ENCODE assay signal across 15 mouse cellular contexts in genomic region chr2:155949362-155949761, GRCm38 (mm10). TPM values are rescaled to one million over a fixed set of nuclear protein-coding genes. Genes with fewer than 3 reads are reported as not detected.
A peak's percentile ranks its signal among the peaks of the same experiment; 100 is the strongest.
DNase-seq lines count a peak whose midpoint lies in the region; ATAC-seq lines count a peak whose summit lies in the region.
"Had no signal": no experiment of that assay in that cellular context is flagged by ENCODE, and none has a peak within 500 bp of the region (broad histone marks: within the 10 kb centered on the region; RNA-seq: fewer than 3 reads in every experiment).

No protein-coding gene starts in this region.

- H3K4me1 ChIP-seq in hindbrain, embryonic 12.5 days, result peaks cover 34% of the 10 kb centered on the region
- H3K4me1 ChIP-seq in neural tube, embryonic 12.5 days, result peaks cover 20% of the 10 kb centered on the region

- peaks cover 17% of the 10 kb centered on the region; the same call in 1 of the 2 replicates for H3K27me3 ChIP-seq in hindbrain, embryonic 12.5 days
- no peaks in the 10 kb centered on the region for H3K27me3 ChIP-seq in neural tube, embryonic 12.5 days (replicated peaks)

- H3K4me3 ChIP-seq in hindbrain, embryonic 12.5 days, result no peak overlapping the region
- H3K4me3 ChIP-seq in neural tube, embryonic 12.5 days, result no peak overlapping the region
- H3K4me3 ChIP-seq: kidney, embryonic 15.5 days; lung, embryonic 15.5 days; stomach, embryonic 15.5 days had no signal

- peak; percentile 73 for ATAC-seq in hindbrain, embryonic 12.5 days (ENCODE audit: low FRiP score)
- ATAC-seq in neural tube, embryonic 12.5 days (ENCODE audit: low FRiP score, low read depth), result peak; percentile 44; the same call in 1 of the 2 replicates
- ATAC-seq: activated CD4-positive, CD25-positive, alpha-beta regulatory T cell, adult 4 months had no signal

- no peak overlapping the region for H3K9ac ChIP-seq in hindbrain, embryonic 12.5 days
- no peak overlapping the region for H3K9ac ChIP-seq in neural tube, embryonic 12.5 days
- H3K9ac ChIP-seq: kidney, embryonic 15.5 days; lung, embryonic 15.5 days; stomach, embryonic 15.5 days had no signal

- intact Hi-C loops in left cerebral cortex, postnatal 4 days (cut with DNase I), result loop anchor here (5.0 kb wide), 1 partner anchor 102 kb away; no protein-coding TSS in a partner anchor
- intact Hi-C loops in left cerebral cortex, postnatal 36 days (cut with DNase I), result no loop called here

- H3K36me3 ChIP-seq in hindbrain, embryonic 12.5 days, result no peaks in the 10 kb centered on the region
- no peaks in the 10 kb centered on the region for H3K36me3 ChIP-seq in neural tube, embryonic 12.5 days
- H3K36me3 ChIP-seq: kidney, embryonic 15.5 days; lung, embryonic 15.5 days; stomach, embryonic 15.5 days had no signal

- H3K27ac ChIP-seq in hindbrain, embryonic 12.5 days, result peak overlapping the region; percentile 23; the same call in 1 of the 2 replicates
- no peak overlapping the region for H3K27ac ChIP-seq in neural tube, embryonic 12.5 days
- H3K27ac ChIP-seq: kidney, embryonic 15.5 days; lung, embryonic 15.5 days; stomach, embryonic 15.5 days had no signal

- no peak overlapping the region for H3K4me2 ChIP-seq in hindbrain, embryonic 12.5 days (replicated peaks)
- H3K4me2 ChIP-seq in neural tube, embryonic 12.5 days (replicated peaks), result no peak overlapping the region
- H3K4me2 ChIP-seq: kidney, embryonic 15.5 days; lung, embryonic 15.5 days; stomach, embryonic 15.5 days had no signal

- 14% methylated on average over 6 of the region's 6 CpGs for WGBS in hindbrain, embryonic 12.5 days
- 17% methylated on average over 6 of the region's 6 CpGs for WGBS in neural tube, embryonic 12.5 days

- DNase-seq in left cerebral cortex, postnatal 4 days, result peak; percentile 28
- DNase-seq in left cerebral cortex, postnatal 36 days (ENCODE audit: low spot score in 2 of 2), result no peak
- DNase-seq in embryo, embryonic 10.5 days (ENCODE audit: low spot score), result peak; percentile 75
- DNase-seq in thymus, postnatal 0 days (ENCODE audit: low spot score), result no peak
- no peak for DNase-seq in B cell, adult 2 months
- DNase-seq: heart, postnatal 36 days; right cerebral cortex, adult 18-20 months had no signal

- H3K9me3 ChIP-seq in hindbrain, embryonic 12.5 days (replicated peaks), result no peaks in the 10 kb centered on the region
- no peaks in the 10 kb centered on the region for H3K9me3 ChIP-seq in neural tube, embryonic 12.5 days
- H3K9me3 ChIP-seq: kidney, embryonic 15.5 days; lung, embryonic 15.5 days; stomach, embryonic 15.5 days had no signal

RNA-seq across cellular contexts. Expression of gene Gdf5, which starts 4.2 kb away (rescaled TPM):
- 1 to 10 TPM in 1 of 2 experiments, under 1 TPM in 1; 0.99 to 1.8 TPM for total RNA-seq in left cerebral cortex, postnatal 4 days (2021)
- under 1 TPM in 1 of 2 experiments, not detected in 1; 0.27 TPM for total RNA-seq in left cerebral cortex, postnatal 36 days (2021)
- polyA plus RNA-seq in hindbrain, embryonic 12.5 days (2016; fragmentation: Nextera tagmentation; extraction: Ambion mirVana), result 3.6 and 3.8 TPM in 2 replicates
- 1.2 and 2.0 TPM in 2 replicates for polyA plus RNA-seq in neural tube, embryonic 12.5 days (2016; fragmentation: Nextera tagmentation; extraction: Ambion mirVana)
- 0.22 and 0.25 TPM in 2 replicates for polyA plus RNA-seq in thymus, postnatal 0 days (2015; fragmentation: Nextera tagmentation; extraction: Ambion mirVana)
- total RNA-seq: heart, postnatal 36 days; monocyte, adult 5-6 weeks had no signal
- polyA plus RNA-seq: activated CD4-positive, CD25-positive, alpha-beta regulatory T cell, adult 4 months had no signal

RNA-seq across cellular contexts. Expression of gene Cep250, which starts 6.9 kb away (rescaled TPM):
- 10 to 100 TPM; 22.2 to 23.9 TPM for total RNA-seq in left cerebral cortex, postnatal 4 days (2021)
- total RNA-seq in left cerebral cortex, postnatal 36 days (2021), result 10 to 100 TPM; 18.3 to 20.4 TPM
- 26.9 and 27.7 TPM in 2 replicates for polyA plus RNA-seq in hindbrain, embryonic 12.5 days (2016; fragmentation: Nextera tagmentation; extraction: Ambion mirVana)
- polyA plus RNA-seq in neural tube, embryonic 12.5 days (2016; fragmentation: Nextera tagmentation; extraction: Ambion mirVana), result 19.3 and 23.0 TPM in 2 replicates
- 16.6 and 23.4 TPM in 2 replicates for polyA plus RNA-seq in thymus, postnatal 0 days (2015; fragmentation: Nextera tagmentation; extraction: Ambion mirVana)

RNA-seq across cellular contexts. Expression of gene Gm15557, which starts 8.8 kb away (rescaled TPM):
- not detected for total RNA-seq in left cerebral cortex, postnatal 4 days (2021)
- not detected for total RNA-seq in left cerebral cortex, postnatal 36 days (2021)
- not detected in 2 replicates for polyA plus RNA-seq in hindbrain, embryonic 12.5 days (2016; fragmentation: Nextera tagmentation; extraction: Ambion mirVana)
- not detected in 2 replicates for polyA plus RNA-seq in neural tube, embryonic 12.5 days (2016; fragmentation: Nextera tagmentation; extraction: Ambion mirVana)
- polyA plus RNA-seq in thymus, postnatal 0 days (2015; fragmentation: Nextera tagmentation; extraction: Ambion mirVana), result not detected in 2 replicates
- total RNA-seq: gastrocnemius, adult 8-10 months; heart, postnatal 36 days; monocyte, adult 5-6 weeks had no signal
- polyA plus RNA-seq: activated CD4-positive, CD25-positive, alpha-beta regulatory T cell, adult 4 months; kidney, embryonic 15.5 days; lung, embryonic 15.5 days; stomach, embryonic 15.5 days had no signal

RNA-seq across cellular contexts. Expression of gene Uqcc1, which starts 19.3 kb away (rescaled TPM):
- 10 to 100 TPM; 42.3 to 43.7 TPM for total RNA-seq in left cerebral cortex, postnatal 4 days (2021)
- total RNA-seq in left cerebral cortex, postnatal 36 days (2021), result 10 to 100 TPM; 66.0 to 70.6 TPM
- 65.5 and 70.0 TPM in 2 replicates for polyA plus RNA-seq in hindbrain, embryonic 12.5 days (2016; fragmentation: Nextera tagmentation; extraction: Ambion mirVana)
- 74.5 and 74.6 TPM in 2 replicates for polyA plus RNA-seq in neural tube, embryonic 12.5 days (2016; fragmentation: Nextera tagmentation; extraction: Ambion mirVana)
- 56.9 and 58.2 TPM in 2 replicates for polyA plus RNA-seq in thymus, postnatal 0 days (2015; fragmentation: Nextera tagmentation; extraction: Ambion mirVana)

RNA-seq across cellular contexts. Expression of gene 6430550D23Rik, which starts 58.4 kb away (rescaled TPM):
- total RNA-seq in left cerebral cortex, postnatal 4 days (2021), result 1 to 10 TPM in 1 of 2 experiments, under 1 TPM in 1; 0.86 to 1.4 TPM
- total RNA-seq in left cerebral cortex, postnatal 36 days (2021), result 1 to 10 TPM; 1.5 to 1.6 TPM
- 1.7 and 2.4 TPM in 2 replicates for polyA plus RNA-seq in hindbrain, embryonic 12.5 days (2016; fragmentation: Nextera tagmentation; extraction: Ambion mirVana)
- 1.8 and 2.0 TPM in 2 replicates for polyA plus RNA-seq in neural tube, embryonic 12.5 days (2016; fragmentation: Nextera tagmentation; extraction: Ambion mirVana)
- polyA plus RNA-seq in thymus, postnatal 0 days (2015; fragmentation: Nextera tagmentation; extraction: Ambion mirVana), result 2.1 TPM in 2 replicates
- total RNA-seq: monocyte, adult 5-6 weeks had no signal

Comparison
In these comparisons a context has a peak if more than half of its experiments do, and no peak if none do; other contexts are left out.
1. DNase-seq: peak in left cerebral cortex, postnatal 4 days (single experiment) and embryo, embryonic 10.5 days (single experiment); none in left cerebral cortex, postnatal 36 days (0 of 2), thymus, postnatal 0 days (single experiment) and B cell, adult 2 months (0 of 2).